Mouse (Mus musculus) hindbrain, embryonic 16.5 days (tissue): ENCODE measurements at regions not wholly inside any gene's neighbourhood (a gene's known extent, or its start where the extent isn't known, plus 50 kb on each side); places are given as distances from the start of the nearest gene placed in this dataset.

ENCODE experiments used
- ATAC-seq: fragments of 200-750 bp; cut with Nextera tagmentation; 2 replicates; pipeline ENCODE4 v1.8.0; 2017; ENCODE audit warnings: moderate TSS enrichment, moderate library complexity
- H3K27ac ChIP-seq: fragments of 300-500 bp; sonication (generic); 2 replicates; pipeline ENCODE4 v1.5.1; 2014; ENCODE audit warnings: low read depth, mild to moderate bottlenecking, control low read depth, low read length, moderate library complexity
- H3K27me3 ChIP-seq: fragments of 300-500 bp; sonication (generic); replicated peaks from 2 replicates; pipeline ENCODE4 v1.6.1; 2014; ENCODE audit warnings: low read length; ENCODE audit not compliant: control insufficient read depth, insufficient read depth
- H3K36me3 ChIP-seq: fragments of 300-500 bp; sonication (generic); 2 replicates; pipeline ENCODE4 v1.6.1; 2014; ENCODE audit warnings: mild to moderate bottlenecking, low read length, moderate library complexity, mixed read lengths; ENCODE audit not compliant: control insufficient read depth, insufficient read depth
- H3K4me1 ChIP-seq: fragments of 300-500 bp; sonication (generic); 2 replicates; pipeline ENCODE4 v1.6.1; 2014; ENCODE audit warnings: low read depth, low read length; ENCODE audit not compliant: control insufficient read depth, insufficient read depth
- H3K4me2 ChIP-seq: fragments of 300-500 bp; sonication (generic); 2 replicates; pipeline ENCODE4 v1.6.1; 2014; ENCODE audit warnings: mild to moderate bottlenecking, low read length, control low read depth, moderate library complexity
- H3K4me3 ChIP-seq: fragments of 300-500 bp; sonication (generic); 2 replicates; pipeline ENCODE4 v1.5.1; 2014; ENCODE audit warnings: mild to moderate bottlenecking, low read length, control low read depth, moderate library complexity
- H3K9ac ChIP-seq: fragments of 300-500 bp; sonication (generic); 2 replicates; pipeline ENCODE4 v1.6.1; 2014; ENCODE audit warnings: low read depth, mild to moderate bottlenecking, control low read depth, low read length, moderate library complexity
- H3K9me3 ChIP-seq: fragments of 300-500 bp; sonication (generic); 2 replicates; pipeline ENCODE4 v1.6.1; 2014; ENCODE audit warnings: mild to moderate bottlenecking, low read length, moderate library complexity; ENCODE audit not compliant: control insufficient read depth
- WGBS: fragments of 180-500 bp; shearing (Covaris S2); extraction: QIAGEN DNeasy Blood & Tissue Kit; methylation state at CpG from one replicate; pipeline ENCODE4 v1.1.7; 2014; 5-methylcytosine and 5-hydroxymethylcytosine counted together

- Histone ChIP-seq H3K4me3 (no peak overlapping the region), H3K4me2 (no peak overlapping the region), H3K9me3 (no peaks in the 10 kb centered on the region), H3K36me3 (no peaks in the 10 kb centered on the region), H3K4me1 (no peaks in the 10 kb centered on the region), H3K27me3 (no peaks in the 10 kb centered on the region), H3K27ac (no peak overlapping the region), H3K9ac (no peak overlapping the region)
- ATAC-seq, result no peak
Observed at GRCm38 (mm10) chr1:18970173-18970572, 132.6 kb upstream of the Tfap2d start.

GRCm38 (mm10) chr1:18973826-18974620, 128.8 kb upstream of the Tfap2d start:
- Histone ChIP-seq H3K27me3 (no peaks in the 10 kb centered on the region), H3K27ac (no peak overlapping the region), H3K4me2 (no peak overlapping the region), H3K9me3 (no peaks in the 10 kb centered on the region), H3K9ac (no peak overlapping the region), H3K4me3 (no peak overlapping the region), H3K36me3 (no peaks in the 10 kb centered on the region), H3K4me1 (no peaks in the 10 kb centered on the region)
- WGBS, result 83% methylated on average over 6 of the region's 6 CpGs
- no peak for ATAC-seq

- Histone ChIP-seq H3K4me3 (no peak overlapping the region), H3K4me2 (no peak overlapping the region), H3K36me3 (no peaks in the 10 kb centered on the region), H3K27me3 (no peaks in the 10 kb centered on the region), H3K9me3 (no peaks in the 10 kb centered on the region), H3K4me1 (no peaks in the 10 kb centered on the region), H3K9ac (no peak overlapping the region), H3K27ac (no peak overlapping the region)
- WGBS, result 92% methylated on average over 2 of the region's 2 CpGs
- ATAC-seq, result no peak
Observed at GRCm38 (mm10) chr1:18974860-18975439, 127.9 kb upstream of the Tfap2d start.

GRCm38 (mm10) chr1:18975500-18975899, 127.3 kb upstream of the Tfap2d start:
- Histone ChIP-seq H3K9ac (no peak overlapping the region), H3K4me2 (no peak overlapping the region), H3K36me3 (no peaks in the 10 kb centered on the region), H3K27ac (no peak overlapping the region), H3K4me1 (no peaks in the 10 kb centered on the region), H3K27me3 (no peaks in the 10 kb centered on the region), H3K9me3 (no peaks in the 10 kb centered on the region), H3K4me3 (no peak overlapping the region)
- ATAC-seq, result no peak
- 74% methylated on average over 2 of the region's 2 CpGs for WGBS

GRCm38 (mm10) chr1:18976705-18977309, 126.0 kb upstream of the Tfap2d start:
- no peaks in the 10 kb centered on the region for H3K36me3 ChIP-seq
- H3K4me3 ChIP-seq, result no peak overlapping the region
- 39% methylated on average over 10 of the region's 10 CpGs for WGBS
- no peak for ATAC-seq
- peak overlapping the region; percentile 32 for H3K4me2 ChIP-seq
- H3K4me1 ChIP-seq, result no peaks in the 10 kb centered on the region
- no peak overlapping the region for H3K9ac ChIP-seq
- no peaks in the 10 kb centered on the region for H3K27me3 ChIP-seq
- H3K27ac ChIP-seq, result no peak overlapping the region
- H3K9me3 ChIP-seq, result no peaks in the 10 kb centered on the region

GRCm38 (mm10) chr1:18979141-18979540, 123.7 kb upstream of the Tfap2d start:
- H3K4me2 ChIP-seq, result no peak overlapping the region
- no peak overlapping the region for H3K4me3 ChIP-seq
- no peaks in the 10 kb centered on the region for H3K27me3 ChIP-seq
- H3K27ac ChIP-seq, result no peak overlapping the region
- 68% methylated on average over 2 of the region's 2 CpGs for WGBS
- no peaks in the 10 kb centered on the region for H3K4me1 ChIP-seq
- no peak overlapping the region for H3K9ac ChIP-seq
- no peaks in the 10 kb centered on the region for H3K36me3 ChIP-seq
- H3K9me3 ChIP-seq, result no peaks in the 10 kb centered on the region
- ATAC-seq, result no peak; the same call in 1 of the 2 replicates

GRCm38 (mm10) chr1:19016778-19017177, 86.0 kb upstream of the Tfap2d start:
- H3K9me3 ChIP-seq, result no peaks in the 10 kb centered on the region
- H3K4me1 ChIP-seq, result no peaks in the 10 kb centered on the region
- no peak for ATAC-seq
- H3K4me3 ChIP-seq, result no peak overlapping the region
- WGBS, result 64% methylated on average over 1 of the region's 1 CpGs
- H3K9ac ChIP-seq, result no peak overlapping the region
- H3K4me2 ChIP-seq, result no peak overlapping the region
- no peaks in the 10 kb centered on the region for H3K36me3 ChIP-seq
- H3K27ac ChIP-seq, result no peak overlapping the region
- H3K27me3 ChIP-seq, result no peaks in the 10 kb centered on the region
